Mouse (Mus musculus) stomach, embryonic 15.5 days (tissue): ENCODE measurements around the gene Ddah2. TPM values are rescaled to one million over a fixed set of nuclear protein-coding genes. Genes with fewer than 3 reads are reported as not detected.
"Not testable (repeated sequence)": the region's sequence is repeated elsewhere in the genome, so short reads cannot be mapped to it uniquely, and the experiment has no call there.

Experiments
- ATAC-seq: fragments of 200-750 bp; cut with Nextera tagmentation; 2 replicates; pipeline ENCODE4 v1.8.0; 2017; ENCODE audit warnings: low read depth, moderate number of reproducible peaks, moderate TSS enrichment; ENCODE audit not compliant: insufficient read depth, low FRiP score
- H3K27ac ChIP-seq: fragments of 300-500 bp; sonication (generic); 2 replicates; pipeline ENCODE4 v1.5.1; 2015; ENCODE audit warnings: mild to moderate bottlenecking, inconsistent platforms
- H3K27me3 ChIP-seq: fragments of 300-500 bp; sonication (generic); replicated peaks from 2 replicates; pipeline ENCODE4 v1.6.1; 2015; ENCODE audit warnings: inconsistent platforms
- H3K36me3 ChIP-seq: fragments of 300-500 bp; sonication (generic); 2 replicates; pipeline ENCODE4 v1.6.1; 2015; ENCODE audit warnings: inconsistent platforms
- H3K4me1 ChIP-seq: fragments of 300-500 bp; sonication (generic); 2 replicates; pipeline ENCODE4 v1.6.1; 2015; ENCODE audit warnings: inconsistent platforms
- H3K4me2 ChIP-seq: fragments of 300-500 bp; sonication (generic); 2 replicates; pipeline ENCODE4 v1.6.1; 2015; ENCODE audit warnings: mild to moderate bottlenecking, inconsistent platforms
- H3K4me3 ChIP-seq: fragments of 300-500 bp; sonication (generic); replicated peaks from 2 replicates; pipeline ENCODE4 v1.5.1; 2015; ENCODE audit warnings: inconsistent platforms
- H3K9ac ChIP-seq: fragments of 300-500 bp; sonication (generic); 2 replicates; pipeline ENCODE4 v1.6.1; 2015; ENCODE audit warnings: inconsistent platforms
- H3K9me3 ChIP-seq: fragments of 300-500 bp; sonication (generic); 2 replicates; pipeline ENCODE4 v1.6.1; 2016; ENCODE audit warnings: inconsistent platforms
- WGBS: fragments of 180-500 bp; shearing (Covaris S2); methylation state at CpG from one replicate; pipeline ENCODE4 v1.1.7; 2015; 5-methylcytosine and 5-hydroxymethylcytosine counted together
- polyA plus RNA-seq: library from polyadenylated mRNA; unstranded; fragments of >200 nt; fragmentation: Nextera tagmentation; extraction: Ambion mirVana; gene quantifications from 2 replicates; pipeline ENCODE4 v1.2.1, GENCODE M21; 2015

Ddah2 gene
- polyA plus RNA-seq, 1 experiment from 2014 or later = 210 TPM

GRCm38 (mm10) chr17:35029691-35030532, 28.9 kb upstream of the Ddah2 start:
- 38% methylated on average over 19 of the region's 19 CpGs for WGBS
- peaks cover 11% of the 10 kb centered on the region for H3K4me1 ChIP-seq
- no peak overlapping the region for H3K27ac ChIP-seq
- H3K9ac ChIP-seq = no peak overlapping the region
- H3K36me3 ChIP-seq = no peaks in the 10 kb centered on the region
- H3K9me3 ChIP-seq = no peaks in the 10 kb centered on the region
- no peak overlapping the region for H3K4me2 ChIP-seq
- ATAC-seq = no peak
- no peak overlapping the region for H3K4me3 ChIP-seq
- H3K27me3 ChIP-seq = no peaks in the 10 kb centered on the region

GRCm38 (mm10) chr17:35031272-35031671, 27.6 kb upstream of the Ddah2 start:
- 92% methylated on average over 11 of the region's 11 CpGs for WGBS
- Histone ChIP-seq H3K36me3 (no peaks in the 10 kb centered on the region), H3K9me3 (no peaks in the 10 kb centered on the region), H3K27ac (no peak overlapping the region), H3K9ac (no peak overlapping the region), H3K4me2 (no peak overlapping the region), H3K4me3 (no peak overlapping the region), H3K27me3 (no peaks in the 10 kb centered on the region), H3K4me1 (peaks cover 8% of the 10 kb centered on the region)
- ATAC-seq = no peak

- Histone ChIP-seq H3K9ac (no peak overlapping the region), H3K4me2 (no peak overlapping the region), H3K4me3 (no peak overlapping the region), H3K36me3 (no peaks in the 10 kb centered on the region), H3K9me3 (no peaks in the 10 kb centered on the region), H3K4me1 (peaks cover 7% of the 10 kb centered on the region), H3K27me3 (no peaks in the 10 kb centered on the region), H3K27ac (no peak overlapping the region)
- WGBS = 89% methylated on average over 7 of the region's 7 CpGs
- ATAC-seq = no peak
Measured at GRCm38 (mm10) chr17:35031880-35032279, 27.0 kb upstream of the Ddah2 start.

- ATAC-seq = no peak
- WGBS = 71% methylated on average over 8 of the region's 8 CpGs
Measured at GRCm38 (mm10) chr17:35032323-35032870, 26.4 kb upstream of the Ddah2 start.

GRCm38 (mm10) chr17:35033703-35034102, 25.1 kb upstream of the Ddah2 start:
- not testable (repeated sequence) for H3K4me1 ChIP-seq, H3K27ac ChIP-seq, H3K4me2 ChIP-seq, H3K36me3 ChIP-seq, H3K9ac ChIP-seq, H3K9me3 ChIP-seq, H3K4me3 ChIP-seq, H3K27me3 ChIP-seq, ATAC-seq
- WGBS = 67% methylated on average over 1 of the region's 1 CpGs

More at GRCm38 (mm10) chr17:35032323-35032870, 26.4 kb upstream of the Ddah2 start:
- H3K27me3 ChIP-seq = no peaks in the 10 kb centered on the region
- no peak overlapping the region for H3K4me2 ChIP-seq
- no peaks in the 10 kb centered on the region for H3K9me3 ChIP-seq
- no peak overlapping the region for H3K4me3 ChIP-seq
- no peak overlapping the region for H3K9ac ChIP-seq
- no peaks in the 10 kb centered on the region for H3K36me3 ChIP-seq
- H3K4me1 ChIP-seq = peaks cover 7% of the 10 kb centered on the region
- H3K27ac ChIP-seq = no peak overlapping the region

GRCm38 (mm10) chr17:35034896-35035295, 23.9 kb upstream of the Ddah2 start:
- no peaks in the 10 kb centered on the region for H3K27me3 ChIP-seq
- no peak overlapping the region for H3K4me2 ChIP-seq
- ATAC-seq = no peak
- H3K27ac ChIP-seq = 0 out of 2 replicates have a peak overlapping the region, but pooled peaks have one; percentile 9
- H3K4me1 ChIP-seq = peaks cover 4% of the 10 kb centered on the region
- no peaks in the 10 kb centered on the region for H3K9me3 ChIP-seq
- no peak overlapping the region for H3K9ac ChIP-seq
- 60% methylated on average over 6 of the region's 6 CpGs for WGBS
- H3K4me3 ChIP-seq = no peak overlapping the region
- H3K36me3 ChIP-seq = no peaks in the 10 kb centered on the region

- H3K4me1 ChIP-seq = peaks cover 7% of the 10 kb centered on the region; the same call in 1 of the 2 replicates
- ATAC-seq = no peak
- WGBS = 80% methylated on average over 11 of the region's 11 CpGs
- H3K9me3 ChIP-seq = no peaks in the 10 kb centered on the region
- no peaks in the 10 kb centered on the region for H3K36me3 ChIP-seq
- H3K27me3 ChIP-seq = no peaks in the 10 kb centered on the region
- H3K4me2 ChIP-seq = no peak overlapping the region
- H3K27ac ChIP-seq = no peak overlapping the region
- H3K9ac ChIP-seq = no peak overlapping the region
- H3K4me3 ChIP-seq = no peak overlapping the region
Measured at GRCm38 (mm10) chr17:35039121-35039873, 19.5 kb upstream of the Ddah2 start.

GRCm38 (mm10) chr17:35043794-35044193, 15.0 kb upstream of the Ddah2 start:
- H3K4me3 ChIP-seq = no peak overlapping the region
- H3K27me3 ChIP-seq = no peaks in the 10 kb centered on the region
- no peak for ATAC-seq
- no peaks in the 10 kb centered on the region for H3K9me3 ChIP-seq
- no peak overlapping the region for H3K4me2 ChIP-seq
- peak overlapping the region; percentile 98 for H3K27ac ChIP-seq
- WGBS = 68% methylated on average over 4 of the region's 4 CpGs
- H3K9ac ChIP-seq = no peak overlapping the region
- no peaks in the 10 kb centered on the region for H3K36me3 ChIP-seq
- peaks cover 33% of the 10 kb centered on the region for H3K4me1 ChIP-seq

GRCm38 (mm10) chr17:35044904-35045806, 13.7 kb upstream of the Ddah2 start:
- 67% methylated on average over 7 of the region's 7 CpGs for WGBS
- Histone ChIP-seq H3K27me3 (no peaks in the 10 kb centered on the region), H3K4me3 (peak overlapping the region; percentile 62), H3K4me2 (peak overlapping the region; percentile 98), H3K27ac (peak overlapping the region; percentile 98), H3K9me3 (no peaks in the 10 kb centered on the region), H3K36me3 (no peaks in the 10 kb centered on the region), H3K4me1 (peaks cover 36% of the 10 kb centered on the region), H3K9ac (no peak overlapping the region)
- ATAC-seq = no peak

- peak overlapping the region; percentile 98 for H3K4me2 ChIP-seq
Measured at GRCm38 (mm10) chr17:35045807-35046680, 12.8 kb upstream of the Ddah2 start.

More at GRCm38 (mm10) chr17:35045807-35046680, 12.8 kb upstream of the Ddah2 start:
- H3K27ac ChIP-seq = peak overlapping the region; percentile 98
- H3K9ac ChIP-seq = peak overlapping the region; percentile 92
- WGBS = 3% methylated on average over 45 of the region's 48 CpGs
- H3K27me3 ChIP-seq = no peaks in the 10 kb centered on the region
- no peak for ATAC-seq
- H3K4me3 ChIP-seq = peak overlapping the region; percentile 62
- H3K4me1 ChIP-seq = peaks cover 36% of the 10 kb centered on the region
- no peaks in the 10 kb centered on the region for H3K9me3 ChIP-seq
- H3K36me3 ChIP-seq = no peaks in the 10 kb centered on the region
